Mouse (Mus musculus) liver, embryonic 11.5 days (tissue): ENCODE measurements around the gene Paqr3. TPM values are rescaled to one million over a fixed set of nuclear protein-coding genes. Genes with fewer than 3 reads are reported as not detected.

Experiments used
- ATAC-seq: fragments of 200-750 bp; cut with Nextera tagmentation; replicated peaks from 2 replicates; pipeline ENCODE4 v1.8.0; 2017; ENCODE audit warnings: moderate number of reproducible peaks, mild to moderate bottlenecking, moderate TSS enrichment, moderate library complexity; ENCODE audit not compliant: low FRiP score
- DNase-seq: peaks from one replicate; pipeline ENCODE4 v3.0.0-alpha.2; 2017; ENCODE audit warnings: low spot score
- H3K27ac ChIP-seq: fragments of 300-500 bp; sonication (generic); 2 replicates; pipeline ENCODE4 v1.5.1; 2014; ENCODE audit warnings: mild to moderate bottlenecking, low read depth, low read length, control low read depth
- H3K27me3 ChIP-seq: fragments of 300-500 bp; sonication (generic); replicated peaks from 2 replicates; pipeline ENCODE4 v1.6.1; 2014; ENCODE audit warnings: low read length, mixed read lengths; ENCODE audit not compliant: control insufficient read depth, insufficient read depth
- H3K36me3 ChIP-seq: fragments of 300-500 bp; sonication (generic); 2 replicates; pipeline ENCODE4 v1.6.1; 2014; ENCODE audit warnings: mild to moderate bottlenecking, low read length, moderate library complexity, mixed read lengths; ENCODE audit not compliant: control insufficient read depth, insufficient read depth
- H3K4me1 ChIP-seq: fragments of 300-500 bp; sonication (generic); replicated peaks from 2 replicates; pipeline ENCODE4 v1.6.1; 2014; ENCODE audit warnings: low read length, mixed read lengths; ENCODE audit not compliant: control insufficient read depth, insufficient read depth
- H3K4me2 ChIP-seq: fragments of 300-500 bp; sonication (generic); 2 replicates; pipeline ENCODE4 v1.6.1; 2014; ENCODE audit warnings: mild to moderate bottlenecking, control low read depth, moderate library complexity
- H3K4me3 ChIP-seq: fragments of 300-500 bp; sonication (generic); 2 replicates; pipeline ENCODE4 v1.5.1; 2014; ENCODE audit warnings: low read depth, low read length, control low read depth
- H3K9ac ChIP-seq: fragments of 300-500 bp; sonication (generic); 2 replicates; pipeline ENCODE4 v1.6.1; 2014; ENCODE audit warnings: low read depth, low read length, control low read depth
- H3K9me3 ChIP-seq: fragments of 300-500 bp; sonication (generic); 2 replicates; pipeline ENCODE4 v1.6.1; 2016; ENCODE audit warnings: low read length, inconsistent platforms, mixed read lengths; ENCODE audit not compliant: control insufficient read depth
- WGBS: fragments of 180-500 bp; shearing (Covaris S2); extraction: QIAGEN DNeasy Blood & Tissue Kit; methylation state at CpG from one replicate; pipeline ENCODE4 v1.1.7; 2014; 5-methylcytosine and 5-hydroxymethylcytosine counted together
- polyA plus RNA-seq: library from polyadenylated mRNA; unstranded; fragments of >200 nt; fragmentation: Nextera tagmentation; extraction: Ambion mirVana; gene quantifications from 2 replicates; pipeline ENCODE4 v1.2.1, GENCODE M21; 2014

The Paqr3 gene
- polyA plus RNA-seq: 1.9 and 2.3 TPM in 2 replicates

- ATAC-seq (peak; percentile 98), DNase-seq (peak; percentile 95)
- H3K4me1 ChIP-seq: peaks cover 5% of the 10 kb centered on the region; the same call in 1 of the 2 replicates
- H3K36me3 ChIP-seq: no peaks in the 10 kb centered on the region
- under 1% methylated on average over 57 of the region's 62 CpGs for WGBS
- H3K9me3 ChIP-seq: no peaks in the 10 kb centered on the region
- peak within 1 kb of the TSS; percentile 67 for H3K9ac ChIP-seq
- peak within 1 kb of the TSS; percentile 92 for H3K4me2 ChIP-seq
- H3K27ac ChIP-seq: no peak within 1 kb of the TSS
- peak within 1 kb of the TSS; percentile 71 for H3K4me3 ChIP-seq
- H3K27me3 ChIP-seq: no peaks in the 10 kb centered on the region
These were observed at the start of gene Paqr3 for GRCm38 (mm10) chr5:97111207-97111910. Gene Paqr3, minus strand, starts transcription at chr5:97111596.

GRCm38 (mm10) chr5:97154688-97155087 is 43.3 kb upstream of the Paqr3 start:
- no peaks in the 10 kb centered on the region for H3K4me1 ChIP-seq
- no peak overlapping the region for H3K27ac ChIP-seq
- H3K27me3 ChIP-seq: no peaks in the 10 kb centered on the region
- ATAC-seq: no peak
- DNase-seq: no peak
- no peaks in the 10 kb centered on the region for H3K36me3 ChIP-seq
- no peak overlapping the region for H3K4me2 ChIP-seq
- no peak overlapping the region for H3K4me3 ChIP-seq
- H3K9me3 ChIP-seq: no peaks in the 10 kb centered on the region
- no peak overlapping the region for H3K9ac ChIP-seq
- WGBS: 35% methylated on average over 1 of the region's 1 CpGs

- no peak overlapping the region for H3K27ac ChIP-seq
- H3K4me3 ChIP-seq: no peak overlapping the region
- no peak overlapping the region for H3K9ac ChIP-seq
- DNase-seq: no peak
- no peak for ATAC-seq
- no peak overlapping the region for H3K4me2 ChIP-seq
- H3K27me3 ChIP-seq: no peaks in the 10 kb centered on the region
- WGBS: 77% methylated on average over 2 of the region's 2 CpGs
- H3K4me1 ChIP-seq: no peaks in the 10 kb centered on the region
- H3K9me3 ChIP-seq: no peaks in the 10 kb centered on the region
- no peaks in the 10 kb centered on the region for H3K36me3 ChIP-seq
These were observed 23.9 kb upstream of the Paqr3 start for GRCm38 (mm10) chr5:97135331-97135730.

GRCm38 (mm10) chr5:97129589-97129988 is 18.2 kb upstream of the Paqr3 start:
- no peaks in the 10 kb centered on the region for H3K27me3 ChIP-seq

GRCm38 (mm10) chr5:97128242-97129226 is 17.1 kb upstream of the Paqr3 start:
- Histone ChIP-seq H3K36me3 (no peaks in the 10 kb centered on the region), H3K4me2 (0 out of 2 replicates have a peak overlapping the region, but pooled peaks have one; percentile 9), H3K27me3 (no peaks in the 10 kb centered on the region), H3K4me1 (no peaks in the 10 kb centered on the region), H3K9me3 (no peaks in the 10 kb centered on the region), H3K9ac (no peak overlapping the region), H3K27ac (no peak overlapping the region), H3K4me3 (no peak overlapping the region)
- ATAC-seq (peak; percentile 36; the same call in 1 of the 2 replicates), DNase-seq (no peak)
- 50% methylated on average over 21 of the region's 21 CpGs for WGBS

More at GRCm38 (mm10) chr5:97129589-97129988, 18.2 kb upstream of the Paqr3 start:
- H3K36me3 ChIP-seq: no peaks in the 10 kb centered on the region
- no peak overlapping the region for H3K4me3 ChIP-seq
- H3K9ac ChIP-seq: no peak overlapping the region
- no peaks in the 10 kb centered on the region for H3K9me3 ChIP-seq
- no peak for ATAC-seq
- H3K4me2 ChIP-seq: no peak overlapping the region
- no peaks in the 10 kb centered on the region for H3K4me1 ChIP-seq
- H3K27ac ChIP-seq: no peak overlapping the region
- no peak for DNase-seq
- WGBS: 93% methylated on average over 2 of the region's 2 CpGs

GRCm38 (mm10) chr5:97127284-97127683 is 15.9 kb upstream of the Paqr3 start:
- Histone ChIP-seq H3K27ac (no peak overlapping the region), H3K9me3 (no peaks in the 10 kb centered on the region), H3K4me3 (no peak overlapping the region), H3K36me3 (no peaks in the 10 kb centered on the region), H3K27me3 (no peaks in the 10 kb centered on the region), H3K4me2 (no peak overlapping the region), H3K4me1 (no peaks in the 10 kb centered on the region), H3K9ac (no peak overlapping the region)
- DNase-seq (no peak), ATAC-seq (no peak)
- WGBS: 83% methylated on average over 6 of the region's 6 CpGs

- Histone ChIP-seq H3K9ac (no peak overlapping the region), H3K9me3 (no peaks in the 10 kb centered on the region), H3K27ac (no peak overlapping the region), H3K4me2 (no peak overlapping the region), H3K27me3 (no peaks in the 10 kb centered on the region), H3K4me1 (no peaks in the 10 kb centered on the region), H3K4me3 (no peak overlapping the region), H3K36me3 (no peaks in the 10 kb centered on the region)
- WGBS: 19% methylated on average over 4 of the region's 4 CpGs
- DNase-seq: no peak
- 0 out of 2 replicates have a peak, but pooled peaks have one; percentile 54 for ATAC-seq
These were observed 14.6 kb upstream of the Paqr3 start for GRCm38 (mm10) chr5:97126005-97126404.

GRCm38 (mm10) chr5:97125459-97125970 is 14.1 kb upstream of the Paqr3 start:
- no peak overlapping the region for H3K4me3 ChIP-seq
- H3K27ac ChIP-seq: no peak overlapping the region
- no peak overlapping the region for H3K4me2 ChIP-seq
- DNase-seq: no peak
- ATAC-seq: no peak
- 65% methylated on average over 10 of the region's 10 CpGs for WGBS
- no peaks in the 10 kb centered on the region for H3K36me3 ChIP-seq
- H3K27me3 ChIP-seq: no peaks in the 10 kb centered on the region
- H3K9ac ChIP-seq: no peak overlapping the region
- no peaks in the 10 kb centered on the region for H3K4me1 ChIP-seq
- H3K9me3 ChIP-seq: no peaks in the 10 kb centered on the region
